Mouse (Mus musculus) kidney, postnatal 10 days (tissue): ENCODE results near the gene Hipk2.

Source experiments
- DNase-seq: peaks from one replicate; pipeline ENCODE4 v3.0.0; 2021; ENCODE audit warnings: mixed read lengths

Hipk2 gene

DNA sequence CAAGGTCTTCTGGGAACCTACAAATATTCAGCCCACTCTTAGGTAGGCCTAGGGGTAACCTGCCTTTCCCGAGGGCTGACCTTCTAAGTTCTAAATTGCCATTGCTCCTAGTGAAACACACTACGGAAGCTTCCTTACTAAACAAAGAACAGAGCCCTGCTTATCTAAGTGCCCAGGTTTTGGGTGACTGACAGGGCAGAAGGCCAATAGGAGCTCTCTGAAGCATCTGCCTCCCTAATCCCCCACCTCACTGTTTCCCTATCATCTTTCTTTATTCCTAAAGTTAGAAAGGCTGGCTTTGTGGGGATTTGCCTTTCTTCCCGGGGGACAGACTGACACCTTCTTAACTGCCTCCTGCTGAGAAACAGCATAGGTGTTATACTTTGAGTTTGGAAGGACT, 136.7 kb downstream of the Hipk2 start:
- no peak for DNase-seq

DNA sequence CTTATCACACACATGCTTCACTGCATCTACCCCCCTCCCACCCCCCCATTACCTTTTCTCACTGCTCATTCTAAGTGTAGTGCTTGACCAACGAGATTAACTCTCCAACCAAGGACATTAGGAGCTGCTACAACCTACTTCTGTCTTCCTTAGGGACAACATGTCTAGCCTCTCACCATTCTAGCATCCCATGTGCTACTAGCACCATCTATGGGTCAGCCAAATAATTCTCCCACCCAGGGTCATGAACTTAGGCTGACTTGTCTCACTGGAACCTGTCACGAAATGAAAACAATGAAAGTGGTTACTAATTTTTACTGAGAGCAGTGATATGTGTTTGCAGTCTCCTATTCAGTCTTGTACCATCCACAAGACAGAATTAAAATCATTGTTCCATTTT, 138.2 kb downstream of the Hipk2 start:
- no peak for DNase-seq

DNA sequence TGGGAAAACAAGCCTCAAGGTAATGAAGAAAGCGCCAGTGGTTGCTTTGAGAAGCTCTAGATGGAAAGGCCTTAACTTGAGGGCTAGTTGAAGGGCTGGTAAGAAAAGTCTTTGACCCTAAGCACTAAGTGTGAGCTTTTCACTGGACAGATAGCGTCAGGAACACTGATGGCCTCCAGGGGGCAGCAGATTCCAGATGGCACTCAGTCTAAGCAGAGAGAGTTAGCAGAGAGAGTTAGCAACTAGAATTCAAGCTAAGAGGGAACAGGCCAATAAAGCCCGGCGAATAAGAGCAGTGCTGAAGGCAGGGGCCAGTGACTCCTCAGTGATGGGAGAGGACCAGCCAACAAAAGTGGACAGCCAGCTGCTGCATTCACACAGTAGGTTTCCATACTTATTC, 139.7 kb downstream of the Hipk2 start:
- DNase-seq: peak; percentile 91

- no peak for DNase-seq
Measured at GRCm38 (mm10) chr6:38732681-38733080, 143.3 kb downstream of the Hipk2 start.

DNA sequence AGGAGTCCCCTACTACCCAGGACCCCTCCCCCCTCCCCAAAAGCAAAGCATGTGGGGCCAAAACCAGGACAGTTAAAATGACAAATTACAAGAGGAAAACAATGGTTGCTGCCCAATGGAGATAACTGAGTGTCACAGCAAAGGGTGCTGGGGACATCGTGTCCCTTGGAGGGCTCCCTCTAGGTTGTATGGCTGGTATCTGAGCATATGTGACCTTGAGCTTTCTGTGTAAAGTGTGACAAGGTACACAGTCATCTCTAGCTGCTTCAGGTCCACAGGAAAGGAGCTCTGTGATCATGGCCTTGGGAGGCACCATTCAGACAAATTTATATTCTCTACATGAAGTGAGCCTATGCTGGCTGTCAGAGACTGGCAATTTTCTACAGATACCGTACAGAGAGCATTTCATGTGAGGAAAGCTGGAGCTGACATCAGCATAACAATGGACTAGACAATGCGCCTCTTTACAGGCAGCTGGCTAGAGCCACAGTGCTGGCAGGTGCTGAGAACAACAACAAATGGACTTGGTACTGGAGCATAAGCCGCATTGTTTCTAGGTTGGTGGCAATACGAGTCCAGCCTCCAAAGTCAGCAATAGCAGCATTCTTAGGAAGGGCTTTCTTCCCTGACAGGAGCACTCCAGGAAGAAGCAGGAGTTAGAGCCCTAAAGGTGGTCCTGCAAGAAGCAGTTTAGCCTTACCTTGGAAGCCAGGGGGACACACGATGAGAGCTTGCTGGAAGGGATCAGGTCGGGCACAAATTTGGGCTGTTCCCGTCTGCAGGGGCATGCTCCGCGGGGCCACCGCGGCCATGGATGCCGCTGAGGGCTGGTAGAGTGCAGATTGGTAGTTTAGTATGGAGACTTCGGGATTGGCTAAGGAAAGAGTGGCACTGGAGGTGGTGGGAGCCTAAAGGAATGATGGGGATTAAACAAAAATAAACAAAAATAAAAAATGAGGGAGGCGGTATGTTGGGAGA, 145.5 kb downstream of the Hipk2 start:
- DNase-seq: no peak

DNA sequence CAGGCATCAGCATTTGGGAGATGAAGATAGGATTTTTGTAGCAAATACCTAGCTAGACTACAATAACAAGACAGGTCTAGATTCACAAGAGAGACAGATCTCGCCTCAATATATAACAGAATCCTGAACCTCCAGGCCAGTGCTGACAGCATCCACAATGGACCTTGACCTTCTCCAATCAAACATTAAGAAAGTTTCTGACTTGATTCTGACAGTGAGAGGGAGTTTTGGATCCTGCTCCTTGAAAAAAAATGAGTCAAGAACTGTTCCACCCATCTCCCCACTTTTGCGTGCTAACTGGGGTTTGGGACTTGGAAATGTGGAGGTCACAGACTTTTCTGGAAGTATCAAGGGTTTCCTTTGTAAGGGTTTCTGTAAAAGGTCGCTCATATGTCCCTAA, 150.4 kb downstream of the Hipk2 start:
- no peak for DNase-seq

DNA sequence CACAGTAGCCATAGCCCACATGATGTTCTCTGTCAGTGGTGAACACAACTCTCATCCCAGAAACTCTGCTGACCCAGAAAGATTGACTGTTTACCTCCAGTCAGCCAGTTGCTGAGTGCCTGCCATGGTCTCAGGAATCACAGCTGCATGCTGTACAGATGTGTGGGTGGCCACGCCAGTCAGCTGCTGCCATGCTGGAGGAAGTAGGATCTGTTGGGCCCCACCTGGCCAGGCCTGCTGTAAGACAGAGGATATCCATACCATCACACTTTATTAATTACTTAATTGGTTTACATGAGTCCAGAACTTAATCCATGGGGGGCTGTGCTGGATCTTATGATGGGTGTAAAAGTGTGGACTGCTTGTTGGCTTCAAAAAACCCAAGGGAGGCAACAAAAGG, 154.6 kb downstream of the Hipk2 start:
- no peak for DNase-seq

GRCm38 (mm10) chr6:38719229-38719628, 156.7 kb downstream of the Hipk2 start:
- no peak for DNase-seq

GRCm38 (mm10) chr6:38718625-38719024, 157.3 kb downstream of the Hipk2 start:
- no peak for DNase-seq

DNA sequence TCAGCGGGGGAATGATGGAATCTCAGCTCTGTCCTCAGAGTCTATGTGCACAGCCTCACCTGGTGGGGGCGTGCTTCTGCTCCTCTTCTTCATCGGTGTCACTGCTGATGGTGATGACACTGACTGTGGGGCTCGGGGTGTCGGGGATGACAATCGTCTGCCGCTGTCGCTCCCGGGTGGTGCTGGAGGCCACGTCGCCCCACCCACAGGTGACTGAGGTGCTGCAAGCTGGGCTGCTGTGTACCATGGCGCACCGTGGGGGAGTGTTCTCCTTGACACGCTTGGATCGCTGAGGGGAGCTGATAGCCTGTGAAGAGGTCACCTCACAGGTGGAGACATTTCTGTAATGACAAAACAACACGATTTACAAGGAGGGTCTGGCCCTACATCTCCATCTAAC, 160.1 kb downstream of the Hipk2 start:
- no peak for DNase-seq

- DNase-seq: no peak
Measured at GRCm38 (mm10) chr6:38713957-38714898, 161.7 kb downstream of the Hipk2 start.

DNA sequence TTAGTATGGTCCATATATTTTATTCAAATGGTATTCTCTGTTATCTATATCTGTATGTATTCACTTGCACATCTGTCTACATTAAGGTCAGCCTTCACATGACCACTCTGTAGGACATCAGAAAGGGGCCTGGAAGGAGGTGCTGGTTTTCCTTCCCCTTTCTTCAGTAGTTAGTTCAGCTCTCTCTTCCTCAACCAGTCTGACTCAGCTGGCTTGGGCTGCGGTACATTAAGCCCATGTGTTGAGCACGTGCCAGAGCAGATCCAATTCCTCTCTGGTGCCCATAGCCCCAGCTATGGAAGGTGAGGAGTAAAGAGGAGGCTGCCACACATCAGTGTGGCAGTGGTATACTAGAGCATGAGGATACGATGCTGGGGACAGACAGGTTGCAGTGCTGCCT, 165.5 kb downstream of the Hipk2 start:
- no peak for DNase-seq

GRCm38 (mm10) chr6:38704264-38704984, 171.5 kb downstream of the Hipk2 start:
- peak; percentile 71 for DNase-seq

DNA sequence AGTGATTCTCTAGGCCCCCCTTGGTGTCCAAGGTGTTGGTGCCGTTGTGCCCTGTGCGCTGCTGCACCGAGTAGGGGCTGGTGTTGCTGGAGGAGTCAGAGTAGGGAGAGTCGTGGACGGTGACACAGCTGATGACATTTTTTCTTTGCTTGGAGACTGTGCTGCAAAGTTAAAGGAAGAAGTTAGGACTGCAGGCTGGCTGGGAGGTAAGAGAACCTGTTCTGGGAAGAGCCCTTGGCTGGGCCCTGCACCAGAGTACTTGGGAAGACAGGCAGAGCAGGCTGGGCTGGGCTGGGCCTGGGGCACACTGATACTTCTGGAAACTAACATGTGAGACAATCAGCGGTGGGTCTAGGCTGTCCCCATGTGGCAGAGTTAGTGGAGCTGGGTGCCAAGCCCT, 172.4 kb downstream of the Hipk2 start:
- no peak for DNase-seq

DNA sequence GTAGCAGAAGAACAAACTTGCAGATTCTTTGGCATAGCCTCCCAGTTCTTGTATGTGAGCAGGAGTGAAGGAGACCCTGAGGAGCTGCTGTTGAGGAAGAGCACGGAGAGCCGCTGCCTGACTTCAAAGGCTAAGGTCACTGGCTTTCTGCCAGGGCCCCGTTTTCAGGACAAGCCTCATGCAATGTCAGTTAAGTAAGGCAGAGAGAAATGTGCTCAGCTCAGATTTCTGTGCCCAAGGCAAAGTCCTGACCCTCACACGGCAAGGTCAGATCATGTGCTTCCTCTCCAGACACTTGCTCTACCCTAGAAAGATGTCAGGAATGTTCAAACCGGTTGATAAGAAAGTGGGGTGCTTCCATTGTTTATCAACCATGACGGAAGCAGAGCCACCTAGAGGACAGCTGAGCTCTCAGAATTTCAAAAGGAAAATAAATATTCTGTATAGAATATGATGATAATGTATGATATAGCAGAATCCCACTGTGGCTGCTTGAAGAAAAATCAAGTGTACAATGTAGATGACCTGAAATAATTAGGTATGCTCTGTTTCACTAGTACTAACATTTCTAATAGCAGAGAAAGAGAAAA, 173.1 kb downstream of the Hipk2 start:
- DNase-seq: peak; percentile 70

- no peak for DNase-seq
Measured at GRCm38 (mm10) chr6:38701421-38701820, 174.5 kb downstream of the Hipk2 start.

DNA sequence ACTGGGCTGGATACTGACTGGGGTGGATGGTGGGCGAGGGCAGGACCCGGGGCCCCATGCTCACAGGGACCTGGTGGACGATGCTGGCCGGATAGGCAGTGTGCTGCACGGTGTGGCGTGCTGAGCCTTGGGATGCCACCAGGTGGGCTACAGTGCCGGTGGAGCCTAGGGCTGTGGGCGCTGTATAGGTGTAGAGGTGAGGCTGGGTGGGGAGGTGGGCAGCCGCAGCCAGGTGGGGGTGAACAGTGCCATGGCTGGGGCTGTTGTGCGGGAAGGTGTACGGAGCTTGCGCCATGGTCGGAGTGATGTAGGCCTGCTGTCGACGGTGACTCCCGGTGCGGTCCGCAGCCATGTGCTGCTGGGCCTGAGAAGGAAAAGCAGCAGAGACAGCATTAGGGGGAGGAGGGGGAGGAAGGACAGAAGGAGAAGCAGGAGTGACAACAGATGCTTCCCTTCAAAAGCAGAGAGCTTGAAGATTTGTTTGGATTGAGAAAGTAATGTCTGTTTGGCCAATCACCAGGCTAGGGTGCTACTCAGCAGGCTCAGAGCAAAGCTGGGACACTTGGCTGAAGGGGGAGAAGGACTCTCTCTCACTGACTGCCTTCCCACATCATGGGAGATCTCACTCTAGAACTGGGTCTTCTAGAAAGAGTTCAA, 177.6 kb downstream of the Hipk2 start:
- peak; percentile 34 for DNase-seq

DNA sequence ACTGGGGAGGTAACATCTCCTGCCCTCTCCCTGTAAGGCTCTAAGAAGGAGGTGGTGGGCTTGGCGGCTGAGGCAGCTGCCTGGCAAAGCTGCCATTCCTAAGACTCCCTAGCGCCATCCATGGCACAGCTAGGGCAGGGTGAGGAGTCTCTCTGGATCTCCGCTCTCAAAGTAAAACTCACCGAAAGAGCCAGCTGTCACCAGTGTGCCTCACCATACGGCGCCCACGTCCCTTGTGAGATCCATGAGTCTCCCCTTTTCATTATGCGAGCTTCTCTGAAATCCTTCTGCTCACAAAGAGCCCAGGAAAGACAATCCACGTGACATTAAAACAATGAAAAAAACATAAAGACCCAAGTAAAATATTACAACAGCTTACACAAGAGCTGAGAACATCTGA, 179.4 kb downstream of the Hipk2 start:
- no peak for DNase-seq

DNA sequence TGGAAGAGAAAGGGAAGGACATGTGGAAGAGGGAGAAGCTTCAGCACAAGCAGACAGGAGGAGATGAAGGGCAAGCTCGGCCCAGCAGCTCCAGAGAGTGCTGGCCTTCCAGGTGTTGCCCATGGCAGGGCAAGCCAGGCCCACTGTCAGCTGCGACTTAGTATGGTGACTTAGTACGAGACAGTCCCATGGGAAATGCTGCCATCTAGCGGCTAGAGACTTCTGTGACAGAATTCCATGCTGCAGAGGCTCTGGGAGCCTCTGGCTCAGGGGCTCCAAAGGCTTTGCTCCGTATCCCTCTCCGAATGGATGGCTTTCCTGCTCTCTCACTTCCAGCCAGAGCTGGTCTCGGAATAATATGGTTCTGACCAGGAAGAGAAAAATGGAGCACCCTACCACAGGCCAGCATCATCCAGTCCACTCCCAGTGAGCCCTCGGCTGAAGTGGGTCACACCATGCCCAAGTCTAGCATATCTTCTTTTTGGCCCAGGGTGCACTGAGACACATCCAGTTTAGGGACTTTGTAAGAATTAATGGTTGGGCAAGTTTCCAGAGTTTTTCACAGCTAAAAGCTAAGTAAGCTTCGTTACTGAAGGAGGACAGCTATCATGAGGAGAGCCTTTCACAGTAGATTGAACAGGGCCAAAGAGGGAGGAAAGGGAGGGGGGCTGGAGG, 180.4 kb downstream of the Hipk2 start:
- DNase-seq: peak; percentile 92

DNA sequence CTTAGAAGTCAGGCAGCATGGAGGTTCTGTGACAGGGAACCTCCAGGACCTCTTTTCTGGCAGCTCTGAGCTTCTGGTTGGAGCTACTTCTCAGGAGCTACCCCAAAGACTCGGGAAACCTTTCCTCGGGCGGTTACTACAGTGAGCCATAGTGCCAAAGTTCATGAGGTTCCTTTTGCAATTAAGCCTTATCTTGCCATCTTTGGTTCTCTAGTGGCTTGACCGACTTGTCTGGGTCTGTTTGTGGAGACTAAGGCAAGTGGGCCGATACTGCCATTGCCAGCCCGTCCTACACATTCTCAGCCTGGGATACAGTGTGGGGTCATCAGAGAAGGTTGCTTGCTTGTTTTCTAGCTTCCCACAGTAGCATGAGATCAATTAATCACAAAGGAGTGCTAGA, 183.4 kb downstream of the Hipk2 start:
- no peak for DNase-seq

DNA sequence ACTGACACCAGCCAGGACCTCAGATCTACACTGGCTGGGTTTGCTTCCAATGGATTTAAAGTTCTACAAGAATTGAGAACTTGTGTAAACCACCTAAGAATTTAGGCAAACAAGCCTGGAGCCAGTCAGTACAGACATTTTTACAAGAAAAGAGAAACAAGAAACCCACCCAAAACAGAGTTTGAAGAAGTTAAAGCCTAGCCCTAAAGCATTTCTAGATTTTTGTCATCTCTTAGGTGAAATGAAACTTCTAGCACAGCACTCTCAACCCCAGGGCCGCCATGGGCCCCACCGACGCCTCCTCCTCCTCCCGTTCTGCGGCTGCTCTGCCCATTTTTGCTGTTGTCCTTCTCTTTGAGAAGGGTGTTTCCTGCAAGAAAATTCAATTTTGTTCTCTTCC, 184.9 kb downstream of the Hipk2 start:
- no peak for DNase-seq
